Mouse (Mus musculus): ENCODE data around the gene Pdk3. TPM values are rescaled to one million over a fixed set of nuclear protein-coding genes. Genes with fewer than 3 reads are reported as not detected.

Gene Pdk3
- total RNA-seq, 2 experiments from 2014 or later, result 3.0 to 3.2 TPM

DNA sequence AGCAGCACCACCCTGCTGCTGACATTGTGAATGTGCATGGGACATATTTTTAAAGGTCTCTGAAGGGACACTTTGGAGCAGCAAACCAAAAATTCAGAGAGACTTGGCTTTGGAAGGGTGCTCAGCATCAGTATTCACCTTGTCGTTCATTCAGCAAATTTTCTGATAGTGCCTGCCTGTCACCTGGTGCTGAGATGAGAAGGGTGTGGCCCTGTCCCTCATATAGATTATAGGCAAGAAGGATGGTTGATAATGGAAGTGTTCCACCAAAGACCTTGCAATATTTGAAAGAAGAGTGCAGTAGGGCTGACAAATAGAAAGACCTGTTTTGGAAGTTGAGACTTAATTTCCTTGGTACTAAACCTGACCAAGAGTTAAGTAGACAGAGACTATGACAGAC lies 102.5 kb downstream of the Pdk3 start:
- intact Hi-C loops (cut with DNase I), result no loop called here

More for the DNA sequence above, 102.5 kb downstream of the Pdk3 start:
- no peak for DNase-seq

Other genes with a start within 250 kb of the Pdk3 start
- gene Pola1, start 200.0 kb downstream of the Pdk3 start, total RNA-seq (2021), result 1 to 10 TPM; 4.0 to 4.9 TPM
- under 1 TPM; 0.16 to 0.33 TPM for gene Pcyt1b, start 177.3 kb downstream of the Pdk3 start, total RNA-seq (2021)
- gene AU015836, start 136.5 kb upstream of the Pdk3 start, total RNA-seq (2021), result not detected